Mouse (Mus musculus): Measurements from ENCODE around the gene Rhof.

Rhof gene

GRCm38 (mm10) chr5:123132308-123133071 lies at the start of gene Rhof:
Gene Rhof, minus strand, starts transcription at chr5:123132692.
- peak; percentile 89 for DNase-seq

- DNase-seq, result no peak
Observed at GRCm38 (mm10) chr5:123181536-123181935, 49.0 kb upstream of the Rhof start.

GRCm38 (mm10) chr5:123180390-123180789 lies 47.9 kb upstream of the Rhof start:
- DNase-seq, result no peak

- no peak for DNase-seq
Observed at GRCm38 (mm10) chr5:123178792-123179191, 46.3 kb upstream of the Rhof start.

- peak; percentile 90 for DNase-seq
Observed at GRCm38 (mm10) chr5:123171646-123172350, 39.3 kb upstream of the Rhof start.

- no peak for DNase-seq
Observed at GRCm38 (mm10) chr5:123170365-123170764, 37.9 kb upstream of the Rhof start.

GRCm38 (mm10) chr5:123169284-123169683 lies 36.8 kb upstream of the Rhof start, which contains the start of gene Psmd9:
Gene Psmd9, plus strand, starts transcription at chr5:123169413.
- no peak for DNase-seq

- no peak for DNase-seq
Observed at GRCm38 (mm10) chr5:123167591-123167990, 35.1 kb upstream of the Rhof start.

- DNase-seq, result no peak
Observed at GRCm38 (mm10) chr5:123166437-123166836, 33.9 kb upstream of the Rhof start.

GRCm38 (mm10) chr5:123162942-123163341 lies 30.4 kb upstream of the Rhof start:
- no peak for DNase-seq

- no peak for DNase-seq
Observed at GRCm38 (mm10) chr5:123160341-123160740, 27.8 kb upstream of the Rhof start.

GRCm38 (mm10) chr5:123159866-123160265 lies 27.4 kb upstream of the Rhof start:
- DNase-seq, result no peak

GRCm38 (mm10) chr5:123159446-123159845 lies 27.0 kb upstream of the Rhof start:
- DNase-seq, result no peak

GRCm38 (mm10) chr5:123157972-123158371 lies 25.5 kb upstream of the Rhof start:
- DNase-seq, result no peak

- no peak for DNase-seq
Observed at GRCm38 (mm10) chr5:123156763-123157162, 24.3 kb upstream of the Rhof start.

GRCm38 (mm10) chr5:123155425-123155824 lies 22.9 kb upstream of the Rhof start:
- peak; percentile 92 for DNase-seq

GRCm38 (mm10) chr5:123152901-123153300 lies 20.4 kb upstream of the Rhof start:
- no peak for DNase-seq

GRCm38 (mm10) chr5:123151707-123152362 lies 19.3 kb upstream of the Rhof start:
- DNase-seq, result no peak

- peak; percentile 75 for DNase-seq
Observed at GRCm38 (mm10) chr5:123151077-123151476, 18.6 kb upstream of the Rhof start.

- DNase-seq, result peak; percentile 70
Observed at GRCm38 (mm10) chr5:123150641-123151040, 18.1 kb upstream of the Rhof start.

- DNase-seq, result peak; percentile 95
Observed at GRCm38 (mm10) chr5:123149451-123150400, 17.2 kb upstream of the Rhof start.

- DNase-seq, result no peak
Observed at GRCm38 (mm10) chr5:123148073-123148722, 15.7 kb upstream of the Rhof start.

Data from lung, postnatal 36 days (tissue).